Mouse (Mus musculus) MEL (cell line): ENCODE measurements around the gene Fzd4. TPM values are rescaled to one million over a fixed set of nuclear protein-coding genes. Genes with fewer than 3 reads are reported as not detected.

Source experiments
- DNase-seq: peaks from one replicate; pipeline ENCODE4 v3.0.0; 2011; ENCODE audit warnings: low read depth, low spot score
- H3K27ac ChIP-seq: 2 replicates; pipeline ENCODE4 v1.5.1; 2012; ENCODE audit warnings: low read depth, mild to moderate bottlenecking, control low read depth, low read length, moderate library complexity; ENCODE audit not compliant: control insufficient read depth
- H3K27me3 ChIP-seq, 2 experiments: fragments of 150-350 bp in 1 of 2; sonication (generic) in 1 of 2; 2 replicates each; pipeline ENCODE4 v1.6.1; 2012; ENCODE audit warnings: low read length in 2 of 2, mild to moderate bottlenecking in 2 of 2, improper control_type of control experiment in 1 of 2, moderate library complexity in 1 of 2; ENCODE audit not compliant: insufficient read depth in 2 of 2, control insufficient read depth in 1 of 2
- H3K36me3 ChIP-seq, 2 experiments: 2 replicates each; pipeline ENCODE4 v1.6.1; 2012 to 2014; ENCODE audit warnings: low read length in 2 of 2, improper control_type of control experiment in 1 of 2, inconsistent platforms in 1 of 2, mild to moderate bottlenecking in 1 of 2; ENCODE audit not compliant: insufficient read depth in 2 of 2, control insufficient read depth in 1 of 2
- H3K4me1 ChIP-seq, 2 experiments: fragments of 150-350 bp in 1 of 2; sonication (generic) in 1 of 2; 2 replicates each; pipeline ENCODE4 v1.6.1; 2012; ENCODE audit warnings: low read length in 2 of 2, improper control_type of control experiment in 1 of 2, mild to moderate bottlenecking in 1 of 2; ENCODE audit not compliant: insufficient read depth in 2 of 2, control insufficient read depth in 1 of 2
- H3K4me3 ChIP-seq, 2 experiments: fragments of 150-350 bp in 1 of 2; sonication (generic) in 1 of 2; 2 replicates each; pipeline ENCODE4 v1.5.1; 2012; ENCODE audit warnings: low read depth in 2 of 2, low read length in 2 of 2, mild to moderate bottlenecking in 2 of 2, moderate library complexity in 2 of 2, control low read depth in 1 of 2, improper control_type of control experiment in 1 of 2; ENCODE audit not compliant: control insufficient read depth in 1 of 2, insufficient read depth in 1 of 2
- H3K79me2 ChIP-seq: 2 replicates; pipeline ENCODE4 v1.6.1; 2012; ENCODE audit warnings: mild to moderate bottlenecking, low read length, moderate library complexity; ENCODE audit not compliant: control insufficient read depth, poor library complexity, insufficient read depth
- H3K9ac ChIP-seq: 2 replicates; pipeline ENCODE4 v1.6.1; 2012; ENCODE audit warnings: low read depth, mild to moderate bottlenecking, control low read depth, low read length, moderate library complexity; ENCODE audit not compliant: control insufficient read depth, poor library complexity, severe bottlenecking
- H3K9me3 ChIP-seq: fragments of 150-350 bp; sonication (generic); replicated peaks from 2 replicates; pipeline ENCODE4 v1.6.1; 2012; ENCODE audit warnings: mild to moderate bottlenecking, low read length, improper control_type of control experiment, moderate library complexity; ENCODE audit not compliant: insufficient read depth
- BHLHE40 ChIP-seq: IDR thresholded peaks from 2 replicates; pipeline ENCODE4 v1.6.1; 2012; ENCODE audit warnings: low read depth, mild to moderate bottlenecking, inconsistent platforms, low read length, improper control_type of control experiment, borderline replicate concordance
- CHD1 ChIP-seq: IDR thresholded peaks from 2 replicates; pipeline ENCODE4 v1.6.1; 2012; ENCODE audit warnings: low read depth, mild to moderate bottlenecking, inconsistent platforms, low read length, improper control_type of control experiment
- CHD2 ChIP-seq: IDR thresholded peaks from 2 replicates; pipeline ENCODE4 v1.6.1; 2011; ENCODE audit warnings: low read length, improper control_type of control experiment
- EP300 ChIP-seq, 2 experiments: IDR thresholded peaks; 2 replicates each; pipeline ENCODE4 v1.6.1; 2011; ENCODE audit warnings: improper control_type of control experiment in 2 of 2, low read length in 2 of 2, low read depth in 1 of 2, mild to moderate bottlenecking in 1 of 2
- ETS1 ChIP-seq: IDR thresholded peaks from 2 replicates; pipeline ENCODE4 v1.6.1; 2012; ENCODE audit warnings: low read depth, mild to moderate bottlenecking, inconsistent platforms, low read length, improper control_type of control experiment, moderate library complexity
- JUND ChIP-seq: IDR thresholded peaks from 2 replicates; pipeline ENCODE4 v1.6.1; 2011; ENCODE audit warnings: low read depth, mild to moderate bottlenecking, improper control_type of control experiment, low read length
- KAT2A ChIP-seq: conservative IDR thresholded peaks from 2 replicates; pipeline ENCODE4 v1.6.1; 2012; ENCODE audit warnings: low read depth, low read length, improper control_type of control experiment, inconsistent platforms
- MAFK ChIP-seq: IDR thresholded peaks from 2 replicates; pipeline ENCODE4 v1.6.1; 2011; ENCODE audit warnings: low read depth, mild to moderate bottlenecking, low read length, improper control_type of control experiment, borderline replicate concordance
- MAX ChIP-seq: IDR thresholded peaks from 2 replicates; pipeline ENCODE4 v1.6.1; 2011; ENCODE audit warnings: low read length, improper control_type of control experiment
- MEF2A ChIP-seq: IDR thresholded peaks from 2 replicates; pipeline ENCODE4 v1.6.1; 2014; ENCODE audit warnings: low read depth, mild to moderate bottlenecking, inconsistent platforms, low read length, improper control_type of control experiment; ENCODE audit not compliant: poor library complexity, insufficient replicate concordance, severe bottlenecking; ENCODE audit errors: extremely low read depth
- MXI1 ChIP-seq: IDR thresholded peaks from 2 replicates; pipeline ENCODE4 v1.6.1; 2011; ENCODE audit warnings: mild to moderate bottlenecking, low read depth, low read length, improper control_type of control experiment
- MYB ChIP-seq: IDR thresholded peaks from 2 replicates; pipeline ENCODE4 v1.6.1; 2011; ENCODE audit warnings: mild to moderate bottlenecking, low read depth, low read length, improper control_type of control experiment
- MYC ChIP-seq: IDR thresholded peaks from 2 replicates; pipeline ENCODE4 v1.6.1; 2011; ENCODE audit warnings: low read depth, mild to moderate bottlenecking, low read length, improper control_type of control experiment, moderate library complexity
- NRF1 ChIP-seq: IDR thresholded peaks from 2 replicates; pipeline ENCODE4 v1.6.1; 2014; ENCODE audit warnings: low read depth, mild to moderate bottlenecking, inconsistent platforms, low read length, improper control_type of control experiment, moderate library complexity; ENCODE audit not compliant: poor library complexity, insufficient read depth, severe bottlenecking
- POLR2AphosphoS5 ChIP-seq: IDR thresholded peaks from 2 replicates; pipeline ENCODE4 v1.6.1; 2012; ENCODE audit warnings: low read depth, borderline replicate concordance, mild to moderate bottlenecking, inconsistent platforms, low read length, moderate library complexity, mixed read lengths
- RCOR1 ChIP-seq: IDR thresholded peaks from 2 replicates; pipeline ENCODE4 v1.6.1; 2012; ENCODE audit warnings: low read depth, mild to moderate bottlenecking, inconsistent platforms, low read length, improper control_type of control experiment
- SIN3A ChIP-seq: IDR thresholded peaks from 2 replicates; pipeline ENCODE4 v1.6.1; 2012; ENCODE audit warnings: low read length, improper control_type of control experiment, inconsistent platforms
- TCF12 ChIP-seq: IDR thresholded peaks from 2 replicates; pipeline ENCODE4 v1.6.1; 2014; ENCODE audit warnings: low read depth, mild to moderate bottlenecking, inconsistent platforms, low read length, improper control_type of control experiment, moderate library complexity
- USF1 ChIP-seq: IDR thresholded peaks from 2 replicates; pipeline ENCODE4 v1.6.1; 2014; ENCODE audit warnings: low read depth, mild to moderate bottlenecking, inconsistent platforms, low read length, improper control_type of control experiment, moderate library complexity
- ZC3H11A ChIP-seq: IDR thresholded peaks from 2 replicates; pipeline ENCODE4 v1.6.1; 2012; ENCODE audit warnings: low read depth, mild to moderate bottlenecking, inconsistent platforms, low read length, improper control_type of control experiment
- ZKSCAN1 ChIP-seq: IDR thresholded peaks from 2 replicates; pipeline ENCODE4 v1.6.1; 2012; ENCODE audit warnings: low read depth, mild to moderate bottlenecking, inconsistent platforms, low read length, improper control_type of control experiment, moderate library complexity
- polyA plus RNA-seq, 2 experiments: library from polyadenylated mRNA; stranded (reverse) in 1 of 2; unstranded in 1 of 2; fragments of >175 nt in 1 of 2; fragments of >200 nt in 1 of 2; gene quantifications; 2 replicates each; pipeline versions ENCODE4 v1.2.1 to v1.2.4; 2012; ENCODE audit warnings: low replicate concordance in 2 of 2, low read depth in 1 of 2; ENCODE audit not compliant: insufficient read length in 2 of 2, insufficient read depth in 1 of 2, missing spikeins in 1 of 2
- total RNA-seq: library from RNA; depleted of rRNA; stranded (reverse); fragments of 300-350 nt; gene quantifications from 2 replicates; pipeline ENCODE4 v1.2.3, GENCODE M21; 2012

The Fzd4 gene
- total and polyA plus RNA-seq, 3 experiments: 0.08 to 1.1 TPM; not detected in 1

- no peaks in the 10 kb centered on the region for H3K36me3 ChIP-seq
- H3K4me3 ChIP-seq: no peak overlapping the region
- H3K27me3 ChIP-seq: no peaks in the 10 kb centered on the region; a peak in 1 of 4 replicates
- H3K4me1 ChIP-seq: no peaks in the 10 kb centered on the region
- DNase-seq: no peak
- no peak overlapping the region for H3K27ac ChIP-seq
- no peaks in the 10 kb centered on the region for H3K9me3 ChIP-seq
- H3K79me2 ChIP-seq: no peaks in the 10 kb centered on the region
- TF ChIP-seq EP300 (IDR thresholded peaks at IDR 0.05; ENCODE audit: low read depth in 1 of 2, low read length in 2 of 2): no peak
- TF ChIP-seq TCF12: no peak
- TF ChIP-seq BHLHE40: no peak
- TF ChIP-seq KAT2A: no peak
- no peak overlapping the region for H3K9ac ChIP-seq
Observed at GRCm38 (mm10) chr7:89388981-89389380, 15.2 kb upstream of the Fzd4 start.

DNA sequence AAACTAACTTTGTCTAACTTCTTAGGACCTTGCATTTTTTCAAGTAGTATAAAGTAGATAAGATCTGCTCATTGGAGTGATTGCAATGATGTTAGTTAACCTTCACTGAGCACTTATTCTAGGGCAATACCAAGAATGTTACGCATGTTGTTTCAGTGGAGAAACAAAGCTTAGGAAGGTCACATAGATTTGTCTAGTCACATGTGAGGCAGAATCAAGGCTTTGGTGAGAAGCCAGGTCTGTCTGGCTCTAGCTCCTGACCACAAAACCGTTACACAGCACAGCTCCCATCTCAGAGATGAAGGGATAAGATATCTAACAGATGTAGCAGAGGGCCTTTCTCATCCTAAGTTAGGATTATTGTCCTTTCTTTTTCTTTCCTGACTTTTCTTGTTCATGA lies 13.5 kb upstream of the Fzd4 start:
- Histone ChIP-seq H3K36me3 (no peaks in the 10 kb centered on the region), H3K79me2 (no peaks in the 10 kb centered on the region), H3K27ac (no peak overlapping the region), H3K27me3 (no peaks in the 10 kb centered on the region; a peak in 1 of 4 replicates), H3K9me3 (no peaks in the 10 kb centered on the region), H3K4me1 (no peaks in the 10 kb centered on the region), H3K9ac (no peak overlapping the region), H3K4me3 (no peak overlapping the region)
- TF ChIP-seq TCF12: no peak
- TF ChIP-seq MAX: no peak
- no peak for TF ChIP-seq MXI1
- no peak for TF ChIP-seq BHLHE40
- TF ChIP-seq NRF1: no peak
- TF ChIP-seq EP300 (IDR thresholded peaks at IDR 0.05; ENCODE audit: low read depth in 1 of 2, low read length in 2 of 2): no peak
- no peak for DNase-seq

- DNase-seq: no peak
- H3K4me3 ChIP-seq: no peak overlapping the region
- no peaks in the 10 kb centered on the region; a peak in 1 of 4 replicates for H3K27me3 ChIP-seq
- no peak overlapping the region for H3K9ac ChIP-seq
- no peaks in the 10 kb centered on the region for H3K9me3 ChIP-seq
- H3K4me1 ChIP-seq: no peaks in the 10 kb centered on the region
- TF ChIP-seq EP300 (IDR thresholded peaks at IDR 0.05; ENCODE audit: low read depth in 1 of 2, low read length in 2 of 2): no peak
- TF ChIP-seq ZKSCAN1: no peak
- no peak for TF ChIP-seq ETS1
- TF ChIP-seq MAX: no peak
- no peak for TF ChIP-seq JUND
- TF ChIP-seq MEF2A: no peak
- no peak for TF ChIP-seq CHD1
- TF ChIP-seq MAFK: no peak
- no peak for TF ChIP-seq MXI1
- TF ChIP-seq POLR2AphosphoS5: no peak
- TF ChIP-seq USF1: no peak
- TF ChIP-seq MYC: no peak
- no peak for TF ChIP-seq CHD2
- no peak for TF ChIP-seq ZC3H11A
- TF ChIP-seq MYB: no peak
- no peak for TF ChIP-seq SIN3A
- TF ChIP-seq NRF1: no peak
- TF ChIP-seq TCF12: no peak
- no peak for TF ChIP-seq RCOR1
- H3K36me3 ChIP-seq: no peaks in the 10 kb centered on the region
- H3K79me2 ChIP-seq: no peaks in the 10 kb centered on the region
- H3K27ac ChIP-seq: no peak overlapping the region
Observed at GRCm38 (mm10) chr7:89391281-89391680, 12.9 kb upstream of the Fzd4 start.
